Mouse (Mus musculus): ENCODE measurements around the gene Rai14. TPM values are rescaled to one million over a fixed set of nuclear protein-coding genes. Genes with fewer than 3 reads are reported as not detected.

The Rai14 gene
- total RNA-seq (2021): 1 to 10 TPM; 5.3 to 6.3 TPM
- long read RNA-seq, experiment 1, partial matches to known transcripts: 0 of 3 reads
- long read RNA-seq, experiment 1, other reads (novel, unspliced or antisense): 3 of 3 reads
- long read RNA-seq, experiment 2, partial matches to known transcripts: 1 of 3 reads
- long read RNA-seq, experiment 2, other reads (novel, unspliced or antisense): 2 of 3 reads

DNA sequence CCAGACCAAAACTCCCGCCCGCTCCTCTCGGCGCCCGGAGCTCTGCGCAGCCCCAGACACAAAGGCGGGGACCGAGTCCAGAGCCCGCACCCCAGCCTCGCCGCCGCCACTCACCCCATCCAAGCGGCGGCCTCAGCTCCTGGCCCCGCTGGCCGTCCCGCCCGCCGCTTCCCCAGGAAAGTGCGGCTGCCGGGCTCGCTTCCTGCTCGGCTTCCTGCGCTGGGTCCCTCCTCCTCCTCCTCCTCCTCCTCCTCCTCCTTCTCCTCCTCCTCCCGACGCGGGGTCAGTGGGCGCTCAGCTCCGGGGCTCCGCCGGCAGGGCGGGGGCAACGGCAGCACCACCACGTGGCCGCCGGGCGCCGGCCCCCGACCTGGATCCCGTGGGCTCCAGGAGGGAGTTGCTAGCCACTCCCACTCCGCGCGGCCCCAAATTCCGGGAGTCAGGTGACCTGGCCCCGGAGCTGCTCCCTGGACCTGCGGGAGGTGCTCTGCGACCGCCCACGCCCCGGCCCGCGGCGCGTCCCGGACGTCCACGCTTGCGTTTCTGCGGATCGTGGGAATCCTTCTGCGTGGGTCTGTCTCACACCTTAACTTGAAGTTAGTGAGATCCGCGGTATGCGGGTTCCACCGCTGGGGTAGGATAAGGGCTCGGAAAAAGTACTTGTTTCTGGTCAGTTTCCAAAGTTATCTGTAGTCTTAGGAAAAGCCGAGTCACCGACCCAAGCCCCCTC, at the start of gene Rai14:
Gene Rai14 (minus strand): TSS at position 216 of the 730 bp plus-strand sequence.
- peak; percentile 71 to 80 for DNase-seq
- intact Hi-C loops (cut with DNase I): loop anchor here (2.0 to 10.0 kb wide), 4 partner anchors 104 to 210 kb away; no protein-coding TSS in a partner anchor

DNA sequence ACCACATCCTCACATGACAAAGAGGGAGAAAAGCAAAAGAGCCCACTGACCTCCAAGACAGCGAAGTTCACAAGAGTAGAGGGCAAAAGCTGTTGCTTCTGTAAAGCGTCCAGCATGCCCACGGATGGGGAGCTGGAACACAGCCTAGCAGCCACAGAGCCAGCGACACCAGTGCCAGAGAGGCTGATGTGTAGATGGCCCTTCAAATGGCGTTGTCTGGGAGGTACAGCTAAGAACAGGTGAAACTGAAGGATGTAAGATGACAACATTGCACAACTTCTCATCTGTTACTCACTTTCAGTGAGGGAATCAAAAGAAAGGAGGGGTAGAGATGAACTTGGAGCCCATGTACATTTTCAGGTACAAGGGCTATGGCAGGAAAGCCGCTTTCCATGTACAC, 47.0 kb upstream of the Rai14 start:
- no peak for DNase-seq
- intact Hi-C loops (cut with DNase I): no loop called here

DNA sequence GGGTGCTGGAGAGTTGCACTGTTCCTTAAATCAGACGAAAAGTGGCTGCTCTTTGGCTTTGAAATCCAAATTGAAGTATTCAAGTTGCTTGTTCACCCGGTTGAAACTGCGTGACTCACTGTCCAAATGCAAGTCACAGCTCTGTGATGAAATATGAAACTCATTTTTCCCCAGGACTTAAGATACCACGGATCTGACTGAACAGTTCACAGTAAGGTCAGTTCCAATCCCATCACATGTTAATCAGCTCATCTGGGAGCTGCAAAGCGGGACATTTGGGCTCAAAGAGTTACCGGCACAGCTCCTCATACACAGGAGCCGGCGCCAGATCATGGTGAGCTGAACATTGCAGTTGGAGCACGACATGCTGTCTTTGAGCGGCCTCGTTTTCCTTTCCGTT, 45.6 kb upstream of the Rai14 start:
- intact Hi-C loops (cut with DNase I): no loop called here

GRCm38 (mm10) chr15:10759440-10759839, 45.0 kb upstream of the Rai14 start:
- intact Hi-C loops (cut with DNase I): no loop called here
- no peak for DNase-seq

More for the DNA sequence above, 45.6 kb upstream of the Rai14 start:
- DNase-seq: no peak

DNA sequence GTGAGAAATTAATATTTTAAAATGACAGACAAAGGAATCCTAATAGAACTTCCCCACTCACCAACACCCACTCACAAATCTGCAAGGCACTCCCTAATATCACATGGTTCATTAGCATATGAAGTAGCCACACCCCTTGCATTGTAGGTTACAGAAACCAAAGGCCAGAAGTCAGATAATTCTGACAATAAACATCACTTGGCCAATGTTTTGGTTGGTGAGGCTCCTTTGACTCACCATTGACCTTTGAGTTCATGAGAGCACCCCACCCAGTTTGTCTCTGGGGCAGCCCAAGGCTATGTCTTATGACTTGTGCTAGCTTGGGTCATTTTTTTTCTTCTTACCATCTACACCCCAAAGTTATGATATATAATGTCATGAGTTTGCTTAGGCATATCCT, 44.4 kb upstream of the Rai14 start:
- no peak for DNase-seq
- intact Hi-C loops (cut with DNase I): no loop called here

- intact Hi-C loops (cut with DNase I): no loop called here
These were observed 36.7 kb upstream of the Rai14 start for GRCm38 (mm10) chr15:10751141-10751540.

DNA sequence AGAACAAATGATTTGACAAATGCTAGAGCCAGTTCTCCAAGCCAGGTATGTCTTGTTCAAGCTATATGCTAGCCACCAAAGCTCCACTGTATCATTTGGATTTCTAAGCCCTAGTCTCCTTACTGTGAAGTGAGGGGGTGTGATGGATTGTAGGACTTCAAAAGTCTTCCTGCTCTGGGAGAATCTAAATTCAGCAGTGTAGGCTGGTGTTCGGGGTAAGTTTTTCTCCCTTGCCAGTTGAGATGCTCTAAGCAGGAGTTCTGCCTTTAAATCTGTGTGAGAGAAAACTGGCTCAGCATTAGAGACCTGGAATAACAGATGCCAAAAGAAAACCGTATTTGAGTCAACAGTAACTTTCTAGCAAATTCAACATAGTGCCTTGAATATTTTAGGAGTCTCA, 35.9 kb upstream of the Rai14 start:
- intact Hi-C loops (cut with DNase I): no loop called here
- no peak for DNase-seq

More at GRCm38 (mm10) chr15:10751141-10751540, 36.7 kb upstream of the Rai14 start:
- no peak for DNase-seq

DNA sequence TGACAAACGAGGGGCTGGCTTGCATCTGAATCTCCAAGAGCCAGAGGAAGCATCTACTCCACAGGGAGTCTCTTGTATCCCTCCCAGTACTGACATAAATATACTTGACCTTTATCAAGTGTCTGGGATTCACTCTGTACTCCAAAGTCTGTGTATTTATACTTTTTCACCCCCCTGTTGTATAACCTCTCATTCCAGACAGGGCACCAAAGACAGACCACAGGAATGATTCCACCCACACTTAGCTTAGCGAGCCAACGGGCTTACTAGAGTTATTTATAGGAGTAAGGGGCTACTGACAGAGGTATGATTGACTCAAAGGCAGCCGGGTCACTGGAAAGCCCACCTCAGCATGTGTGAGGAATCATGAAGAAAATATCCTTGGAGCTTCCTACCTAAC, 35.3 kb upstream of the Rai14 start:
- no peak for DNase-seq
- intact Hi-C loops (cut with DNase I): no loop called here

DNA sequence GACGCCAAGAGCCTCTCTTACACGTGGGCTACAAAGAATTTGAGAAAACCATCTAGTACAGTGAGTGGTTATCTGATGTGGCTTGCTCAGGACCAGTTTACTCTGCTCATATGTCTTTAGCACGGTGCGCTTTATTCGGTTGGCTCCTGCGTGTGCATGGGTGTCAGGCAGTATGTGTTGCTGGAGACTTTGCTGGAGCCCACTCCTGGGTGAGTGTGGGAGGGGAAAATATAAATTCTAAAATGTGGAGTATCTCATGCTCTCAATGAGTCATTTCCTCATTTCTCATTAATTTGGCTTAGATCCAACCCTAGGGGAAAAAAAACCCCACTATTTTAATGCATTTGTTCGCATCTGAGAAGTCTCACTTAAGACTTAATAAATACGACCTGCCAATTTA, 33.2 kb upstream of the Rai14 start:
- intact Hi-C loops (cut with DNase I): no loop called here
- DNase-seq: no peak

- no peak for DNase-seq
- intact Hi-C loops (cut with DNase I): no loop called here
These were observed 32.8 kb upstream of the Rai14 start for GRCm38 (mm10) chr15:10747226-10747625.

GRCm38 (mm10) chr15:10746303-10747051, 32.1 kb upstream of the Rai14 start:
- intact Hi-C loops (cut with DNase I): no loop called here
- DNase-seq: no peak

DNA sequence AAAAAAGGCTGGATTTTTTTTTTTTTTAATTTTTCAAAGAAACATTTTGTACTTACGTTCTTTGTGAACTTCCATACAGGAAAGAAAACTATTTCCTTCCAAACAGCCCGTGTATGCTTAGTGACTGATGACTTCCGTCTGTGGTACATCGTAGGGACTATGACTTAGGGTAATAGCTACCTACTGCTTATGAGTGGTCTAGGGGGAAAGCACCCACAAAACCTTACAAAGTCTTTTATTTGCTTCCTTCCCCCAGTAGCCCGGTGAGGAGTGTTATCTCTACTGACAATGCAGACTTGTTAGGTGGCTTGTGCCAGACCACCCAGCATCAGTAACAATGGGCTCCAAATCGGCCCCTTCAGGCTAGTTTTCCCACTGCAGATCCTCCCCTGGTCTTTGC, 28.0 kb upstream of the Rai14 start:
- no peak for DNase-seq
- intact Hi-C loops (cut with DNase I): no loop called here

- DNase-seq: no peak
- intact Hi-C loops (cut with DNase I): no loop called here
These were observed 24.9 kb upstream of the Rai14 start for GRCm38 (mm10) chr15:10739279-10739678.

DNA sequence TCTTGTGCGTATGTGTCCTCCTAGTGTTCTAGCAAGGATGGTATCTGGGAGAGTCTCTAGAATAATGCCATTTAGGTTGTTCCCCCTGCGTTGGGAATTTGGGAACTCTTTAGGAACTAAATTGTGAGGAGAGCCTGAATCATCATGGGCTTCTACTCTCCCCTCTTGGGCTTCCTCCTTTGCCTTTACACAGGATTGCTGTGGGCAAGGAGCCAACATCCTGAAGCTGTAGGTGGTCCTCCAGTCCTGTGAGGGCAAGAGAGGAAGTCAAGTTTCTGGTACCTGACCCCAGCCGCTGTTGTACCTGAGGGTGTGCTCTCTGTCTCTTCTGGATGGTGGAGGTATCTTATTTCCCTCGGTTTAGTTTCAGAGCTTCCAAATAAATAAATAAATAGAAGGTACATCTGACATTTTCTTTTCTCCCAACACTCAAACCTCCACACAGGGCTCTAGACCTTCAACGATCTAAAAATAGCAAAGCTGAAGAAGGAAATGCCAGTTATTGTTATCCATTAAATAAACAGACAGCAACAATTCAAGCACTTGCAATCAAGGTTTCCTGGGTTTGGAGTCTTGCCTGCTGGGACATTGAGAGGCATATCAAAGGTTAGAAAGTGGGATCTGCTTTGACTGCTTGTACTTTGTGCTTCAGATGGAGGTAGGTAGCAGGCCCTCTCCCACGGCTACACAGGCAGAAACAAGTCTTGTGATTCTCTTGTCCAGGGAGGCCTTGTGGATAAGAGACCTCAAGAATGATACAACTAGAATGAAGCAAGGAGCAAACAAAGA, 24.1 kb upstream of the Rai14 start:
- DNase-seq: no peak
- intact Hi-C loops (cut with DNase I): no loop called here

- intact Hi-C loops (cut with DNase I): no loop called here
- DNase-seq: no peak
These were observed 21.5 kb upstream of the Rai14 start for GRCm38 (mm10) chr15:10735948-10736347.

DNA sequence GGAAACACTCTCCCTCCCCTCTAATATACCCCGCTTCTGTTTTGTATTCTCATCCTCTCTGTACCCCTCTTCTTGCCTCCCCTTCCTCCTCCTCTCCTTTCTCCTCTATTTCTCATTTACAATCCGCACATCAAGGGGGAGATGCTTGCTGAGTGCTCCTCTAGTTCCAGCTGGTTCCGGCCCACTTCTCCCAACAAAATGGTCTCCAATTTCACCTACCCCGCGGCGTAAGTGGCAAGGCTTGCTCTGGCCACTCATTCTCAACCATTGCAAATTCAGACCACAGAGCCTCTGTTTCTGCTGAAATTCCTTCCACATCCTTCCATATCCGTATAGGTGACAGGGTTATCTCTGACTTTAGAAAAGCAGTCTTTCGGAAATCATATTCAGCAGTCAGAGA, 20.8 kb upstream of the Rai14 start:
- DNase-seq: no peak
- intact Hi-C loops (cut with DNase I): no loop called here

- intact Hi-C loops (cut with DNase I): no loop called here
- DNase-seq: no peak
These were observed 17.0 kb upstream of the Rai14 start for GRCm38 (mm10) chr15:10731398-10731797.

DNA sequence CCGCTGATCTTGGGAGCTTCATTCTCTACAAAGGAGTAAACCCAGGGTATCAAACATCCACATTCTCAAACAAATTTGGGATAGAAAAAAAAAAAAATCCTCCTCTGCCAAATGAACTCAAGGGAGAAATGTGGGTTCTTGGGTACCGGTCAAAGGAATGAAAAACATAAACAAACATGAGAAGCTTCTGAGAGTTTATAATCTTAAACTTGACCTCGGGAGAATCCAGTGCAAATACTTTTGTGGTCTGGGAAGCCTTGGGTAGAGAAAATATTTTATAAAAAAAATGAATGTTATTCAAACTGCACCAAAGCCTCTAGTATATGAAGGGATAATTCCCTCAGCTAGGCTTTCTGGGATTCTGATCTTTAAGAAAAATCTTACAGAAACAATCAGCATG, 11.8 kb upstream of the Rai14 start:
- intact Hi-C loops (cut with DNase I): no loop called here
- DNase-seq: no peak

DNA sequence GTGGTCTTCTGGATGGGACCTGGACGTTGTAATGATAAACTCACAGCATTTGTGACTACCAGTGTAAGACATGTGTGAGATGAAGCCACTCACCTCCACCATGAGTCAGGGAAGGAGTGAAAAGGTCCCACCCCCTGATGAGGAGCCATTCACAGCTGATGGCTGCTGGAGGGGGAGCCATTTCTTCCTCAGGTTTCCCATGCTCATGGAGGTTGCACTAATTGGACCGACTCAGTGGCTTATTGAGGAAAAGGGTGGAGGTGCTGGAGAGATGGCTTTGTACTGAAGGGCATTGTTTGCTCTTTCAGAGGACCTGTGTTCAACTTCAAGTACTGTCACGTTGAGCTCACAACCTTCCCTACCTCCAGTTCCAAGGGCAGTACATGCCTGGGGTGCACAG, 10.4 kb upstream of the Rai14 start:
- no peak for DNase-seq
- intact Hi-C loops (cut with DNase I): no loop called here

DNA sequence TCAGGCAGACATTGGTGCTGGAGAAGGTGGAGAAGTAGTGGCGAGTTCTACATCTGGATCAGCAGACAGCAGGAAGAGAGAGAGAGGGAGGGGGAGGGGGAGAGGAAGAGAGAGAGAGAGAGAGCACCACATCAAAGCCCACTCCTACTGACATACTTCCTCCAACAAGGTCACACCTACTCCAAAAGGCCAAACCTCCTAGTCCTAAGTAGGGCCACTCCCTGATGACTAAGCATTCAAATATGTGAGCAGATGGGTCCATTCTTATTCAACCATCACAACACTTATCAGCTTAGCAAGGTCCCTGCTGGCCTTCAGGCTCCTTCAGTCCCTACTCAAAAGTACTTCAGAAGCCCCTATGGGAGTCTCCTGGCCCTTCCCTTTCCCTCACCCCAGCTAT, 9.1 kb upstream of the Rai14 start:
- intact Hi-C loops (cut with DNase I): no loop called here
- DNase-seq: no peak

All from heart, postnatal 14 days (tissue).